Mouse (Mus musculus) myocyte (in vitro differentiated cells): Measurements from ENCODE around the gene Xrcc6.

ENCODE experiments used
- E2F4 ChIP-seq: IDR thresholded peaks from one replicate; pipeline ENCODE4 v1.6.1; 2011; ENCODE audit warnings: mild to moderate bottlenecking, control low read depth, moderate library complexity; ENCODE audit not compliant: insufficient read depth
- MAX ChIP-seq: IDR thresholded peaks from one replicate; pipeline ENCODE4 v1.6.1; 2011; ENCODE audit warnings: low read depth, mild to moderate bottlenecking, control low read depth
- MYOD1 ChIP-seq, 3 experiments: IDR thresholded peaks; one replicate each; pipeline ENCODE4 v1.6.1; 2011; ENCODE audit warnings: control low read depth in 2 of 3, low read depth in 2 of 3, mild to moderate bottlenecking in 2 of 3, moderate library complexity in 1 of 3; ENCODE audit not compliant: insufficient read length in 2 of 3, control insufficient read depth in 1 of 3
- POLR2A ChIP-seq: IDR thresholded peaks from one replicate; pipeline ENCODE4 v1.6.1; 2011; ENCODE audit warnings: low read depth, mild to moderate bottlenecking, control low read depth, moderate library complexity; ENCODE audit not compliant: insufficient read length
- POLR2AphosphoS2 ChIP-seq: IDR thresholded peaks from one replicate; pipeline ENCODE4 v1.6.1; 2011; ENCODE audit warnings: low read depth, control low read depth; ENCODE audit not compliant: insufficient read length
- REST ChIP-seq: IDR thresholded peaks from one replicate; pipeline ENCODE4 v1.6.1; 2011; ENCODE audit warnings: mild to moderate bottlenecking, control low read depth, moderate library complexity; ENCODE audit not compliant: insufficient read depth, insufficient read length
- TCF12 ChIP-seq: IDR thresholded peaks from one replicate; pipeline ENCODE4 v1.6.1; 2011; ENCODE audit warnings: mild to moderate bottlenecking, control low read depth; ENCODE audit not compliant: poor library complexity, insufficient read depth, severe bottlenecking
- TCF3 ChIP-seq: IDR thresholded peaks from one replicate; pipeline ENCODE4 v1.6.1; 2011; ENCODE audit warnings: low read depth, control low read depth; ENCODE audit not compliant: insufficient read length
- USF1 ChIP-seq: IDR thresholded peaks from one replicate; pipeline ENCODE4 v1.6.1; 2011; ENCODE audit warnings: low read depth, mild to moderate bottlenecking, control low read depth, moderate library complexity

DNA sequence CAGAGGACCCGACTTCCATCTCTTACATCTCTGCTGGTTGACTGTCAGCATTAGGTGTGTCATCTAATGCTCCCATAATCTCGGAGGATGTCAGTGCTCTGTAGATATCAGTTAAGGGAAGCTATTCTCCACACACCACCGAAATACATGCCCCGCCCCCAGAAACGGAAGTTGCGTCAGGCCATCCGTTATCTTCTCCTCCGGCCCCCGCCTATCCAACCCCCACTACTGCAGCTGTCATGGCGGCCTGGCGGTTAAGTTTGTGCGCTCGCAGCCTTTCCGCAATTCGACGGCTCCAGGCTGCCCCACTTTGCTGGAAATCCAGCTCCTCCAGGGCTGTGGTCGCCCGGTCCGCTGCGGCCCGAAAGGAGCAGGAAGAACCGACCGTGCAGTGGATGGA lies 7.3 kb upstream of the Xrcc6 start, which contains the start of gene 1700029P11Rik:
- TF ChIP-seq TCF12 (no peak), POLR2AphosphoS2 (no peak), MYOD1 (IDR thresholded peaks at IDR 0.05; ENCODE audit: control insufficient read depth in 1 of 3, insufficient read length in 2 of 3, low read depth in 2 of 3) (no peak), REST (no peak), TCF3 (no peak), POLR2A (no peak), MAX (no peak), USF1 (no peak), E2F4 (no peak)
